Mouse (Mus musculus) heart, adult 2 months (tissue): ENCODE measurements around the gene Ears2.

ENCODE experiments used
- CTCF ChIP-seq: fragments of 200-600 bp; IDR thresholded peaks from 2 replicates; pipeline ENCODE4 v1.8.1; 2022; ENCODE audit warnings: antibody characterized with exemption, mild to moderate bottlenecking, moderate library complexity
- EP300 ChIP-seq: fragments of 200-500 bp; IDR thresholded peaks from 2 replicates; pipeline ENCODE4 v1.6.1; 2011; ENCODE audit warnings: low read depth, low read length, control low read depth; ENCODE audit not compliant: insufficient read depth
- POLR2A ChIP-seq: fragments of 200-500 bp; IDR thresholded peaks from 2 replicates; pipeline ENCODE4 v1.6.1; 2011; ENCODE audit warnings: mild to moderate bottlenecking, low read depth, low read length, control low read depth; ENCODE audit not compliant: insufficient read depth

DNA sequence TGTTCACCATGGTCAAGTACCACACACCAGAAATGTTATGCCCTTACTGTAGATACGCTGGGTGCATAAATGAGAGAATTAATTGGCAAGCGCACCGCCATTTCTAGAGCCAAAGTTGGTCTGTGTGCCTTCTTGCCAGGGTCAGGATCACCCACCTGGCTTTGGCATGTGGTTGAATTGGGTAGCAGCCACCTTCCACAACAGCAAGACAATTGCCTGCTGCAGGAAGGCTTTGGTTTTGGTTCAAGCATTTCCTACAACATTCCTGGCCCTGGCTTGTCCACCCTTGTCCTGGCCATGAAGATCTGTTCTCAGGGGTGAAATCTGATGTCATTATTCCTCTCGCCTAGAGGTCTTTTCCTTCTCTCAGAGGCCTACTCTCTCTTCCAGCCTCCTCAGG is 54.7 kb downstream of the Ears2 start:
- TF ChIP-seq POLR2A (no peak), EP300 (no peak), CTCF (no peak)
